Mouse (Mus musculus) right cerebral cortex, postnatal 4 days (tissue): Measurements from ENCODE around the gene Ankrd34b.

Experiments used
- DNase-seq: peaks from one replicate; pipeline ENCODE4 v3.0.0-alpha.2; 2022

Gene Ankrd34b

DNA sequence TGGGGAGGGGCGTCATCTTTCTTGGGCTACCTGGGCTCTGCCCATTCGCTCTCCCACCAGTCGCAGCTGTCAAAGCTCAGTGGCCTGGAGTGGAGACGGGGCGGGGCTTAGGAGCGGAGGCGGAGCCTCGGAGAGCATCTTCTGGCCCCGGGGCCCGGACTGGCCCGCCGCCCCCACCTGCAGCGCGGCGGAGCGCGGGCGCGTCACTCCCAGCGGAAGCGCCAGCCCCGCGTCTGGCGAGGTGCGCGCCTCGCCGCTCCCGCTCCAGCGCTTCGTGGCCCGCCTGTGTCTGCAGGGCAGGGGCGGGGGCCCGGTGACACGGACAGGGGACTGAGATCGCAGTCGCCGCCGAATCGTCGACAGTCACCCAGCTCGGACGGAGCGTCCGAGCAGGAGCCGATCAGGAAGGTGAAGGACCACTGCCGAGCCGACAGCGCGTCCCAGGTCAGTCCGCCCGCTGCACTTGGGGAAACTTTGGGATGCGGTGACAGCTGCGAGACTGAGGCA is at the start of gene Ankrd34b:
TSS of gene Ankrd34b (plus strand) at position 139 of the 507 bp plus-strand sequence.
- peak; percentile 24 for DNase-seq

GRCm38 (mm10) chr13:92387367-92387766 is 38.3 kb upstream of the Ankrd34b start:
- no peak for DNase-seq

DNA sequence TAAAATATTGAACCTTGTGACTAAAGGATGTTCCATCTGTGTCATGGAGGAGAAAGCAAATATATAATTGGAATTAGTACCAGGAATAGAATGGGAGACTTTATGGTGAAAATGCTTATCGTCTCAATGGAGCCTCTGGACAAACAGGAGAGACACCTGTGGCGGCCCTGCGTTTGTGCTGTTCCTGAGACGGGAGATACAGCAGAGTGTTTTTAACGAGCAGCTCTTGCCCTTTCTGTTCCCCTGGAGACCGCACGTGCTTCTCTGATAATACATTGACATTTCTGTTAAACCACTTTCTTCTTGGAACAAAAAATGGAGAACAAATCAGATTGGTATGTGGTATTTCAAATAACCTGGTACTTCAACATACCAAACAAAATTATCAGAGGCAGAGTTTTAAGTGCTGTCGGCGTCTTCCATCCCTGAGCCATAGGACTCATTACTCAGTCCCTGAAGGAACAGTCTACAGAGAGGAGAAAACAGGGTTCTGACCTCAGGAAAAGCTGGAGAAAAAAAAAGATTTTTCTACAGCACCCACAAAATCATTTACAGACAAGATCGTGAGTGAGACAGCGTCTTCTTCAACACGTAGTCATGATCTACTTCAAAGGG is 32.5 kb upstream of the Ankrd34b start:
- no peak for DNase-seq

GRCm38 (mm10) chr13:92398491-92399384 is 27.0 kb upstream of the Ankrd34b start:
- no peak for DNase-seq

GRCm38 (mm10) chr13:92402063-92402462 is 23.6 kb upstream of the Ankrd34b start:
- no peak for DNase-seq

GRCm38 (mm10) chr13:92403496-92403895 is 22.2 kb upstream of the Ankrd34b start:
- DNase-seq, result no peak

GRCm38 (mm10) chr13:92410486-92410885 is 15.2 kb upstream of the Ankrd34b start:
- no peak for DNase-seq

DNA sequence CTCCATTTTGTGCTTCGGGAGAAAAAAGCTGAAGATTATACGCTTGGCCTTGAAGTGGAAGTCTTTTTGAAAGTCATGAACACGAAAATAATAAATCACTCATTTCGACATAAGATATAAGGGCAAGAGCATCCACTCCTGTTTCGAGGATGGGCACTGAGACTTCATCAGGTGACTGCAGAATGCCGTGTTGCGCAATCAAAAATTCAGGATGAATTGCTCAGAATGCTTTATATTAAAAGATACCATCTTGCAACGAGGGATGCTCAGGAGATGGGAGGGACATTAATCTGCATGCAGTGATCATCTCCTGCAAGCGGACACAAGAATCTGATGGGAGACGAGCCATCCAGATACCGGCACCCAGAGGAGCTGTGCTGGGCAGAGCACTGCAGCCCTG is 6.1 kb upstream of the Ankrd34b start:
- DNase-seq, result no peak

DNA sequence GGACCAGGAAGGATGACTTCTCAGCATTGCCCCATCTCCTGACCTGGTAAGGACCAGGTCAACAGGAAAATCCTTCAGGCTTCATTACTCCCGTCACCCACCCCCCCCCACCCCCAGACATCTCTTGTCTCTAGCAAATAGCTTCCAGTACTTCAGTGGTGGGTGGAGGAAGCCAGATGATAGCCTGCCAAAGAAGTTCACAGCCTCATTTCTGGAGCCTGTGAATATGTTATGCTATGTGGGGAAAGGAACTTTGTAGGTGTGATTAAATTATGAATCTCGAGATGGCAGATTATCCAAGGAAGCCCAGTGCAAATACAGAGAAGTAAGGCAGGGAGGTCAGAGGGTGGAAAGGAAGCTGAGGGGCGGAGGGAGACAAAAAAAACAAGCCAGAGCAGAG is 2.0 kb upstream of the Ankrd34b start:
- DNase-seq, result no peak

DNA sequence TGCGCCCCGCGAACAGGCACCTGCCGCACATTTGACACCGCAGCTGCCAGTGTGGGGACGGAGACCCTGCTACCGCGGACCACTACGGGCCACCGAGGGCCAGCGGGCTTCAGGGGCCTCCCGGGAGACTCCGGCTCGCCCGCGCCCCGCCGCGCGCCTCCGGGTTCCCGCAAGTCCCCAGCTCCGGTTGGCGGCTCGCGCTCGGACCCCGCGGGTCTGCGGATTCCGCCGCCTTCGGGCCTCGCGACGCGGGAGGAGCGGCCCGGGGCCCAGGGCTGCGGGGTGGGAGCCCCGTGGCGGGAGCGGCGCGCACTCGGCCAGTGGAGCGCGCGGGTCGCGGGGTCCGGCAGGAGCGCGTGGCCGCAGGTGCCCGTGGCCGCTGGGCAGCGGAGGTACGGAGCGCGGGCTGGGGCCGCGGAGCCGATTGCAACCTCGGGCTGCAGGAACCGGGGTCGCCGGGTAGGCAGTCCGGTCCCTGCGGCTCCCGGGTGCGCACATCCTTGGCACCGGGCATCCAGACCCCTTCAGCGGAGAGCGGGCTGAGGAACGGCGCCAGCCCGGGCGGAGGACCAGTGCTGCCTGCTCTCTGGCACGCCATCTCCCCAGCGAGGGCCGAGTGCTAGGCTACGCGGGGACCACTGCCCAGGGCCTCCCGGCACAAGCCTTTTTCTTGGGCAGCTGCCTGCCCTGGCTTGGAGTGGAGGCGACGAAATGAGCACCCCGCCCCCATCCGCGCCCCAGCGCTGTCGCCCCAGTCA is 777 bp downstream of the Ankrd34b start:
- peak; percentile 41 for DNase-seq

DNA sequence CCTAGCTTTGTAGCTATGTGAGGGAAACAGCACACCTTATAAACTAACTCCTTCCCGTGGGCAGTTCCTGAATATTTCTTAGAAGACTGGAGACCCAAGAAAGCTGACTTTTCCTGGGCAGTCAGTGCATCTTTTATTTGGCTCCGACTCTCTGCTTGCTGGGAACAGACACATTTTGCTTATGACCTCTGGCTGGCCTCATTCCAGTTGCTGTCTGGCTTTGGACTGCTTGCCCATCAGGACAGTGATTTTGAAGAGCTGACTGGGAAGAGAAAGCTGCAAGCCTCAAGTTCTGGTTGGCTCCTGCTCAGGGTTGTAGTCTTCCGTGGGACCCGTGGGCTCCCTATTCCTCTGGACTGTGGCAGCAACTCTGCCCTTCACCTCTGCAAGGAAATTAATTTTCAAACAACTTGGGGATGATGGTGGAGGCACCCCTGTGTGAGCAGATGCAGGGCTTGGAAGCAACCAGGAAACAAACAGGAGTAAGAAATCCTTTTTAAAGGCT is 1.7 kb downstream of the Ankrd34b start:
- no peak for DNase-seq

- no peak for DNase-seq
Observed at GRCm38 (mm10) chr13:92438656-92439055, 13.0 kb downstream of the Ankrd34b start.

DNA sequence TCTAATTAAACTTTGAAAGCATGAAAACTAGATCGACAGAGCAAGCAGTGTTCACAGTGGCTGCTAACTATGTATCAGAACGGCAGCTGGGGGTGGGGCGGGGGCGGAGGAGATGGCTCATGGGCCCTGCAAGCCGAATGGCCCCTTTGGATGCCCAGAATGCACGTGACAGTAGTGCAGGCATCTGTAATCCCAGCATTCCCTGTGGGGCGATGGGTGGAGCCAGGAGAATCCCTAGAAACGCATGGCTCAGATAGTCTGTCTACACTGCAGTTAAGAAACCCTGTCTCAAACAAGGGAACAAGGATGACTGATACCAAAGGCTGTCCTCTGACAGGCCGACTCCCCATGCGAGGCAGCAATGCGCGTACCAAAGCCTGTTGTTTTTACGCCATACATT is 14.6 kb downstream of the Ankrd34b start:
- DNase-seq, result no peak

- DNase-seq, result no peak
Observed at GRCm38 (mm10) chr13:92446872-92447271, 21.2 kb downstream of the Ankrd34b start.

DNA sequence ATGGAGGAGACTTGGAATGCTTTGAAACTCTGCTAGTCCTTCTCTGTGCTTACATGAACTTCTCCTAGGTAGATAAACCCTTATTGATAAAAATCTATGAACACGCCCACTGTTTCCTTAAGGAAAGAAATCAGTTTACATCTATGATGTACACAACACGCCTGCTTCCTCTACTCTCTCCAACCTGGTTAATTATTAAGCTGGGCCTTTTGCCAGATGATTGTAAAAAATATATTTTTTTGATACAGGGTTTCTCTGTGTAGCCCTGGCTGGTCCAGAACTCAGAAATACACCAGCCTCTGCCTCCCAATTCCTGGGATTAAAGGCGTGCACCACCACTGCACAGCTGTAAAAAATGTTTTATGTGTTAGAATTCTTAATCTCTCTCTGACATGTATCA is 39.0 kb downstream of the Ankrd34b start:
- DNase-seq, result no peak

GRCm38 (mm10) chr13:92467891-92468290 is 42.2 kb downstream of the Ankrd34b start:
- no peak for DNase-seq

GRCm38 (mm10) chr13:92469381-92469780 is 43.7 kb downstream of the Ankrd34b start:
- no peak for DNase-seq

- DNase-seq, result no peak
Observed at GRCm38 (mm10) chr13:92470151-92470550, 44.5 kb downstream of the Ankrd34b start.

GRCm38 (mm10) chr13:92483348-92483747 is 57.7 kb downstream of the Ankrd34b start:
- peak; percentile 38 for DNase-seq

GRCm38 (mm10) chr13:92483852-92484463 is 58.3 kb downstream of the Ankrd34b start, which contains the start of gene Fam151b:
TSS of gene Fam151b (minus strand) at chr13:92484015.
- DNase-seq, result peak; percentile 84

DNA sequence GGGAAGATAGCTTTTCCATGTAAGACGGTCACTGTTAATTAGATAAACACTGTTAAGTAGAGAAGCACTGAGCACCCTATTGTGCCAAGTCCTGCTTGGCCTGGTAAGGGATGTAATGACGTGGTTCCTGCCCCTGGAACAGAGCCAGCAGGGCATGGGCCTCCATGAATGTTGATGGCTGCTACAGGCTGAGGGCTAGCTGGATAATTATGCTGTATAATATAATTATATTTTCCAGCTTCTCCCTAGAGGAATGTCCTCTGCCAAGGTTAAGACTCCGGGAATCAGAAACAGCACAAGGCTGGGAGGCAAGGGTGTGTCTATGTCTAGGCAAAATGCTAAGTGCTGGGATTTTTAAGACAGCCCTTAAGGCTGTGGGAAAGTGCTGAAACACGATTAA is 65.1 kb downstream of the Ankrd34b start:
- peak; percentile 12 for DNase-seq
